Mouse (Mus musculus): ENCODE data around the gene Chadl.

GRCm38 (mm10) chr15:81739296-81739695 lies 42.2 kb upstream of the Chadl start:
- TF ChIP-seq TAL1 (IDR thresholded peaks at IDR 0.05; ENCODE audit: low read length) = no peak
- no peak for TF ChIP-seq GATA1 (IDR thresholded peaks at IDR 0.05; ENCODE audit: low read length)

Data from erythroblast, embryonic 14.5 days (primary cell).